Mouse (Mus musculus) intestine, postnatal 0 days (tissue): Measurements from ENCODE around the gene Acat1. TPM values are rescaled to one million over a fixed set of nuclear protein-coding genes. Genes with fewer than 3 reads are reported as not detected.
A peak's percentile ranks its signal among the peaks of the same experiment; 100 is the strongest.

ENCODE experiments used
- ATAC-seq: fragments of 200-750 bp; cut with Nextera tagmentation; 2 replicates; pipeline ENCODE4 v1.8.0; 2017; ENCODE audit warnings: mild to moderate bottlenecking, moderate TSS enrichment, moderate library complexity
- H3K27ac ChIP-seq: fragments of 300-500 bp; sonication (generic); 2 replicates; pipeline ENCODE4 v1.5.1; 2014; ENCODE audit warnings: mild to moderate bottlenecking, low read depth, low read length, moderate library complexity
- H3K27me3 ChIP-seq: fragments of 300-500 bp; sonication (generic); replicated peaks from 2 replicates; pipeline ENCODE4 v1.6.1; 2014; ENCODE audit warnings: low read length, mixed read lengths; ENCODE audit not compliant: control insufficient read depth, insufficient read depth
- H3K36me3 ChIP-seq: fragments of 300-500 bp; sonication (generic); 2 replicates; pipeline ENCODE4 v1.6.1; 2014; ENCODE audit warnings: mild to moderate bottlenecking, moderate library complexity; ENCODE audit not compliant: control insufficient read depth, insufficient read depth
- H3K4me1 ChIP-seq: fragments of 300-500 bp; sonication (generic); replicated peaks from 2 replicates; pipeline ENCODE4 v1.6.1; 2014; ENCODE audit warnings: antibody characterized with exemption, low read length, mixed read lengths; ENCODE audit not compliant: control insufficient read depth, insufficient read depth
- H3K4me2 ChIP-seq: fragments of 300-500 bp; sonication (generic); replicated peaks from 2 replicates; pipeline ENCODE4 v1.6.1; 2014; ENCODE audit warnings: low read depth, mild to moderate bottlenecking, moderate library complexity
- H3K4me3 ChIP-seq: fragments of 300-500 bp; sonication (generic); 2 replicates; pipeline ENCODE4 v1.5.1; 2014; ENCODE audit warnings: low read depth, low read length
- H3K9ac ChIP-seq: fragments of 300-500 bp; sonication (generic); 2 replicates; pipeline ENCODE4 v1.6.1; 2014; ENCODE audit warnings: mild to moderate bottlenecking, low read depth, low read length
- H3K9me3 ChIP-seq: fragments of 300-500 bp; sonication (generic); 2 replicates; pipeline ENCODE4 v1.6.1; 2016; ENCODE audit warnings: mixed run types; ENCODE audit not compliant: control insufficient read depth
- CTCF ChIP-seq: sonication (generic); IDR thresholded peaks from 2 replicates; pipeline ENCODE4 v1.5.1; 2016; ENCODE audit warnings: low read depth, mild to moderate bottlenecking, control low read depth, antibody characterized with exemption, moderate library complexity
- WGBS: fragments of 180-500 bp; shearing (Covaris S2); extraction: QIAGEN DNeasy Blood & Tissue Kit; methylation state at CpG from one replicate; pipeline ENCODE4 v1.1.7; 2014; 5-methylcytosine and 5-hydroxymethylcytosine counted together
- polyA plus RNA-seq: library from polyadenylated mRNA; unstranded; fragments of >200 nt; fragmentation: Nextera tagmentation; extraction: Ambion mirVana; gene quantifications from 2 replicates; pipeline ENCODE4 v1.2.1, GENCODE M21; 2015

Acat1 gene
- 204 and 207 TPM in 2 replicates for polyA plus RNA-seq

DNA sequence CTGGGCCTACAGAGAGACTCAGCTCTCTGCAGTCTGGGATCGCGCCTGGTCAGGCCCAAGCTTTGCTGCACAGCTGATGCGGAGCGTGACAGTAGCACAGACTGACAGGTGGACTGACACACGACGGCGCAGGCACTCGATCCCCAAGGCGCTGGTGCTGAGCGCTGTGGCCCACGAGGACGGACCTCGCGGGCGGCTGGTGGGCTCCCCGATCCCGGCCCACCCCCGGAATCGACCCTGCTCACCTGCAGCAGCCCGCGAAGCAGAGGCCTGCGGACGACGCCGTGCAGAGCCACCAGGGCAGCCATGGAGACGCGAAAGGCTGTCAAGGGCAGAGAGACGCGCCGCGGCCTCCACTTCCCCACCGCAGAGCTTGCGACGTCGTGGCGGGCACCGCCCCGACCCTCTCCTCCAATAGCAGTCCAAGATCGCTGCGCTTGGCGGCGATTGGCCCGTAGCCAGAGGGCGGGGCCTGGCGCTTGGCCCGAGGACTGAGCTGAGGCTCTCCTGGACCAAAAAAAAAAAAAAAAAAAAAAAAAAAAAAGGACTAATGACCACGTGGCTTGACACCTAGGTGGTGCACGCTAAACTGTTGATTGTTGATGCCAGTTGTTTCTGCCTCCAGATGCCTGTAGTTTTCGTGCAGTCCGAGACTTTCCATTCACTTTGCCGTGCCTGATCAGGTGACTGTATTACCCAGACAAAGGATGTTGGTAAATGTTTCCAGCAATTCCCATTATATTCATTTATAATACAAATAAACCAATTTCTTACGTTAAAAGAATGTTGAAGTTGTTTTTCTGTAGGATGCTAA, at the start of gene Acat1:
Gene Acat1, minus strand, starts transcription at position 415 of the 814 bp plus-strand sequence.
- H3K27me3 ChIP-seq = no peaks in the 10 kb centered on the region
- WGBS = 3% methylated on average over 52 of the region's 52 CpGs

DNA sequence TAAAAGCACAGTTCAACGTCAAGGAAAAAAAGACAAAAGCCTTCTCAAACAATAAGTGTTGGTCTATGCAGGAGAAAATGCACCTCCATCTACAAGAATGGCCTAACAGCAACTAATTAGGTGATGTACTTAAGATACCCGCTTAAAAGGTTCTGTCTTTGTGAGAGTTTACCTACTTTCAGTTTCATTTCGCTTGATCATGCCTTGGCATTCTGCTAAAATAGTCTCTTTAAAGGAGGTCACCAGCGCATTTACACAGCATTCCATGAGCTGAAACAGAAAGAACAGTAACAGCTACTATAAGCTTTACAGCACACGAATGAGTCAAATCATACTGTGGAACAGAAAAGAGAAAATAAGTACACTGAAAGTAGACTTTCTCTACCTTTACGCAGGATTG, 24.6 kb upstream of the Acat1 start:
- 94% methylated on average over 6 of the region's 6 CpGs for WGBS
- no peak for ATAC-seq

More for the DNA sequence above, at the start of gene Acat1:
- Histone ChIP-seq H3K9ac (peak within 1 kb of the TSS; percentile 70), H3K36me3 (peaks cover 7% of the 10 kb centered on the region), H3K4me3 (peak within 1 kb of the TSS; percentile 73), H3K4me1 (no peaks in the 10 kb centered on the region), H3K4me2 (peak within 1 kb of the TSS; percentile 90), H3K27ac (peak within 1 kb of the TSS; percentile 73), H3K9me3 (no peaks in the 10 kb centered on the region)
- no peak for TF ChIP-seq CTCF
- peak; percentile 98 for ATAC-seq

DNA sequence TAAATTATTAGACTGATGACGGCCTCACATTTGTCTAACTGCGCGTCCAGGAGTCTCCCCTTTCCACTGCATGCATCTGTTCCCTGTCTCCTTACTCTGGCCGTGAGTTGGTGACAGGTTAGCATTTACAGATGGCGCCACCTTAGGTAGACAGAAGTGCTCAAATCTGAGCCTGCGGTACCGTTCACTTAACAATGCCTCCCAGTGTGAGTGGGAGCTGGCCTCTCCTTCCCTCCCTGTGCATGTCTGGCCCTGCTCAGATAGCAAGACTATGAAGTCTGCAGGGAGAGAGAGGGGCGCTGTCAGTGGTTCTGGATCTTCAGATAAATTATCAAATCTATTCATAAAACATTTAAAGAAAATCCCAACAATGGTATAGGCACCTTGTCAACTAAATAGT, 5.1 kb upstream of the Acat1 start:
- no peak overlapping the region for H3K27ac ChIP-seq
- H3K4me1 ChIP-seq = no peaks in the 10 kb centered on the region
- 0 out of 2 replicates have a peak, but pooled peaks have one; percentile 3 for TF ChIP-seq CTCF
- H3K36me3 ChIP-seq = peaks cover 42% of the 10 kb centered on the region
- no peak overlapping the region for H3K4me2 ChIP-seq
- no peak overlapping the region for H3K4me3 ChIP-seq
- no peak for ATAC-seq
- H3K9ac ChIP-seq = no peak overlapping the region
- no peaks in the 10 kb centered on the region for H3K27me3 ChIP-seq
- 76% methylated on average over 8 of the region's 8 CpGs for WGBS
- H3K9me3 ChIP-seq = no peaks in the 10 kb centered on the region

More for the DNA sequence above, 24.6 kb upstream of the Acat1 start:
- peaks cover 56% of the 10 kb centered on the region for H3K36me3 ChIP-seq
- no peak overlapping the region for H3K4me3 ChIP-seq
- no peaks in the 10 kb centered on the region for H3K9me3 ChIP-seq
- no peaks in the 10 kb centered on the region for H3K4me1 ChIP-seq
- no peaks in the 10 kb centered on the region for H3K27me3 ChIP-seq
- H3K27ac ChIP-seq = no peak overlapping the region
- no peak for TF ChIP-seq CTCF
- no peak overlapping the region for H3K9ac ChIP-seq
- H3K4me2 ChIP-seq = no peak overlapping the region

DNA sequence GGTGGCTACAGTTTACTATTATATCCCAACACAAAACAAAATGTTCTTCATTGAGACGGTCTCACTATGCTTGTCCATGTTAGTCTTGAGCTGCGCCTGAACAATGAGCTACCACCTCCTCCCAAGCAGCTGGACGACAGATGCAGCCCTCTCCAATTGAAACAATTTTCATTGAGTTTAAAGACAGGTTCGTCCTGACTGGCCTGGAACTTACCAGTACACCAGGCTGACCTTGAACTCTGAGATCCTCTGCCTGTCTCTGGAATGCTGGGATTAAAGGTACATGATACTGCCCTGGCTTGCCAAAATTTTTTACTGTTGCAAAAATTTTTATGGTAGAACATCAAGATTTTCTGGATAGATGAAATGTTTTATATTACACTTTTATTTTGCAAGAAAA, 4.1 kb upstream of the Acat1 start:
- H3K9me3 ChIP-seq = no peaks in the 10 kb centered on the region
- WGBS = 80% methylated on average over 4 of the region's 4 CpGs
- TF ChIP-seq CTCF = no peak
- H3K9ac ChIP-seq = no peak overlapping the region
- no peaks in the 10 kb centered on the region for H3K27me3 ChIP-seq
- no peaks in the 10 kb centered on the region for H3K4me1 ChIP-seq
- H3K36me3 ChIP-seq = peaks cover 33% of the 10 kb centered on the region
- no peak for ATAC-seq
- H3K4me3 ChIP-seq = no peak overlapping the region
- no peak overlapping the region for H3K4me2 ChIP-seq
- no peak overlapping the region for H3K27ac ChIP-seq

DNA sequence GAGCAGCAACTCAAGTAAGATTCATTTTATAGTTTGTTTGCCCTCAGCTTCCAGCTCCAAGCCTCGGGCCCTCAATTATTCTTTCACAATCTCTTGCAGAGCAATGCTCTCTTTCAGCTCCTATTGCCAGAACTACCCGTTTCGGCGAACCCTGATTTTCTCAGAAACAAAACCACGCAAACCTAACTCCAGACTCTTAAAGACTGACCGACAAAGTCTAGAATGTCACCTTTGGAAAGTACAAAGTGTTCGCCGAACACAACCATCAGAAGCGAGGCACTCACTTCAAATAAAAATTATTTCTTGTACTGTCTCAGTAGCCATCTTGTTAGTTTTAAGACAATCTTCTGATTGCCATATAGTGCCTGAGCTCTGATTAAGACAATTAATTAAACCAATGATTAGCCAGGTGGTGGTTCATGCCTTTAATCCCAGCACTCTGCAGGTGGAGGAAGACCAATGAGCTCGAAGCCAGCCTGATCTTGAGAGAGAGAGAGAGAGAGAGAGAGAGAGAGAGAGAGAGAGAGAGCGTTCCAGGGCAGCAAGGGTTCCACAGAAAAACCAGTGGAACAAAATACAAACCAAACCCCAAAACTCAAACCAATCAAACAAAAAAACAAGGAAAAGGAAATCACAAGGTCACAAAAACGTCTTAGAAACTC, 745 bp downstream of the Acat1 start:
- no peak for TF ChIP-seq CTCF
- Histone ChIP-seq H3K4me3 (peak overlapping the region; percentile 73), H3K9ac (peak overlapping the region; percentile 70), H3K36me3 (peaks cover 6% of the 10 kb centered on the region), H3K4me1 (0 out of 2 replicates have a peak, but pooled peaks cover 4% of the 10 kb centered on the region), H3K4me2 (peak overlapping the region; percentile 90), H3K27me3 (no peaks in the 10 kb centered on the region), H3K9me3 (no peaks in the 10 kb centered on the region), H3K27ac (peak overlapping the region; percentile 73)
- WGBS = 43% methylated on average over 12 of the region's 12 CpGs
- ATAC-seq = no peak

DNA sequence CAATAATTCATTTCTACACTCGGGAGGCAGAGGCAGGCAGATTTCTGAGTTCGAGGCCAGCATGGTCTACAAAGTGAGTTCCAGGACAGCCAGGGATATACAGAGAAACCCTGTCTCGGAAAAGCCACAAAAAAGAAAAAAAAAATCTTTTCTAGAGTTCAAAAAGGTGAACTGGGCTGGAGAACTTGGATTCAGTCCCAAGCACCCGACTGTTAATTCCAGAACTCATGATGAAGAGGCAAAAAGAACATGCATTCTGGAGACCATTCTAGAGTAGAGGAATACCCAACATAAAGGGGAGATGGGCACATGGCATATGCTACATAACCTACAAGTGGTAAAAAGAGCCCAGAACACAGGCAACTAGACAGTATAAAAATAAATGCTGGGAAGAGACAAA, 2.4 kb downstream of the Acat1 start:
- H3K36me3 ChIP-seq = no peaks in the 10 kb centered on the region; the same call in 1 of the 2 replicates
- H3K27ac ChIP-seq = no peak overlapping the region
- H3K27me3 ChIP-seq = no peaks in the 10 kb centered on the region
- WGBS = 91% methylated on average over 4 of the region's 4 CpGs
- TF ChIP-seq CTCF = no peak
- H3K9me3 ChIP-seq = no peaks in the 10 kb centered on the region
- no peak for ATAC-seq
- peak overlapping the region; percentile 90; the same call in 1 of the 2 replicates for H3K4me2 ChIP-seq
- H3K4me1 ChIP-seq = peaks cover 10% of the 10 kb centered on the region; the same call in 1 of the 2 replicates
- no peak overlapping the region for H3K4me3 ChIP-seq
- H3K9ac ChIP-seq = no peak overlapping the region
